8 mouse cellular contexts compared by ENCODE assay signal in the genomic region with DNA sequence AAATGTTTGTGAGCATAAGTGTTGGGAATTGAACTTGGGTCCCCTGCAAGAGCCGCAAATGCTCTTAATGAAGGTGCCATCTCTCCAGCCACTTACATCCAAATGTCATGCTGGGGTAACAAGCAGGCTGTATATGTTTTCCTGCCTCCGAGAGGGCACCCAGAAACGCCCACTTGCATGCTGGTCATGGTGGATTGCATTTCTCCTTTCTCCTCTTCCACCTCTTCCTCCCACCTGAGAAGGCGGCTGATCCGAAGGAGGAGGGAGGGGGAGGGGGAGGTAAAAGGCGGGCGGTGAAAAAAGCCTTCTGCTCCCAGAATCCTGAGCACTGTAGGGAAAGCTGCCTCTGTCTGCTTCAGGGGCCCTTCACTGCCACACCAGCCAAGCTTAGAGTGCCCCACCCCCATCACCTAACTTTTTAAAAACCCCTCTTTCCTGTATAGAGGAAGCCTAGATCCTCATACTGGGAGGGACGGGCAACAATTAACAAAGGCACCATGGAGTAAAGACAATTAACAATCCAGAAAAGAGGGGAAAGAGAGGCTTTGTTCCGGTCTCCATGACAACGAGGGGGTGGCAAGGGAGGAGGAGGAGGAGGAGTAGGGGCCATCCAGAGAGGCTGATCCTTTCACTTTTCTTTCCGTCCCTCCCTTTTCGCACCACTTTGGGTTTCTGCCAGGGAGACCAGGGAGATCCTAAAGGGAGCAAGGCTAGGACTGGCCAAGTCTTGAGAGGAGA. TPM values are rescaled to one million over a fixed set of nuclear protein-coding genes. Genes with fewer than 3 reads are reported as not detected.
DNase-seq lines count a peak whose midpoint lies in the region; ATAC-seq lines count a peak whose summit lies in the region.

No protein-coding gene starts in this region.

- H3K27ac ChIP-seq in heart, embryonic 15.5 days = no peak overlapping the region
- H3K27ac ChIP-seq in lung, embryonic 15.5 days = peak overlapping the region; percentile 72

- no peaks in the 10 kb centered on the region for H3K36me3 ChIP-seq in heart, embryonic 15.5 days
- H3K36me3 ChIP-seq in lung, embryonic 15.5 days = no peaks in the 10 kb centered on the region

- H3K9ac ChIP-seq in heart, embryonic 15.5 days = no peak overlapping the region
- peak overlapping the region; percentile 22; the same call in 1 of the 2 replicates for H3K9ac ChIP-seq in lung, embryonic 15.5 days

- ATAC-seq in heart, embryonic 15.5 days (replicated peaks; ENCODE audit: insufficient number of reproducible peaks, insufficient read depth, low FRiP score, low read depth) = no peak
- ATAC-seq in lung, embryonic 15.5 days (ENCODE audit: borderline replicate concordance, extremely low read depth, low FRiP score, low TSS enrichment) = peak; percentile 70

- 19% methylated on average over 11 of the region's 12 CpGs for WGBS in heart, embryonic 15.5 days
- WGBS in lung, embryonic 15.5 days = 10% methylated on average over 10 of the region's 12 CpGs

- DNase-seq in adrenal gland, adult (ENCODE audit: inconsistent age in 2 of 2, low spot score in 1 of 2) = peak; percentile 46 to 81
- DNase-seq in adrenal gland, adult 8-10 months = no peak
- DNase-seq in embryo, embryonic 10.5 days (ENCODE audit: low spot score) = peak; percentile 84
- peak; percentile 40 to 53 for DNase-seq in kidney, postnatal 36 days
- peak; percentile 68 to 71 for DNase-seq in right cerebral cortex, postnatal 10 days (ENCODE audit: low spot score in 2 of 2)
- DNase-seq in yolk sac, embryonic 10.5 days (ENCODE audit: low spot score) = no peak

- H3K27me3 ChIP-seq in heart, embryonic 15.5 days = no peaks in the 10 kb centered on the region
- no peaks in the 10 kb centered on the region for H3K27me3 ChIP-seq in lung, embryonic 15.5 days

- peak overlapping the region; percentile 56 for H3K4me2 ChIP-seq in heart, embryonic 15.5 days
- peak overlapping the region; percentile 62 for H3K4me2 ChIP-seq in lung, embryonic 15.5 days

- H3K9me3 ChIP-seq in heart, embryonic 15.5 days (replicated peaks) = no peaks in the 10 kb centered on the region; the same call in 1 of the 2 replicates
- H3K9me3 ChIP-seq in lung, embryonic 15.5 days = peaks cover 3% of the 10 kb centered on the region; the same call in 1 of the 2 replicates

- peak overlapping the region; percentile 31 for H3K4me3 ChIP-seq in heart, embryonic 15.5 days
- H3K4me3 ChIP-seq in lung, embryonic 15.5 days = peak overlapping the region; percentile 35

- peaks cover 9% of the 10 kb centered on the region for H3K4me1 ChIP-seq in heart, embryonic 15.5 days (replicated peaks)
- peaks cover 20% of the 10 kb centered on the region for H3K4me1 ChIP-seq in lung, embryonic 15.5 days

RNA-seq across cellular contexts. Expression of gene Sox13, which starts 10.0 kb away (rescaled TPM):
- total RNA-seq in adrenal gland, adult 8-10 months (2022) = 10 to 100 TPM; 14.7 to 25.2 (median 18.0) TPM
- polyA plus RNA-seq in heart, embryonic 15.5 days (2015; fragmentation: Nextera tagmentation; extraction: Ambion mirVana) = 4.5 and 6.2 TPM in 2 replicates
- 7.3 and 9.0 TPM in 2 replicates for polyA plus RNA-seq in lung, embryonic 15.5 days (2015; fragmentation: Nextera tagmentation; extraction: Ambion mirVana)

Comparison
In these comparisons a context has a peak if more than half of its experiments do, and no peak if none do; other contexts are left out.
1. DNase-seq: peak in adrenal gland, adult (2 of 2), embryo, embryonic 10.5 days (single experiment), kidney, postnatal 36 days (2 of 2) and right cerebral cortex, postnatal 10 days (2 of 2); none in adrenal gland, adult 8-10 months (single experiment) and yolk sac, embryonic 10.5 days (single experiment).